Mouse (Mus musculus) stomach, embryonic 14.5 days (tissue): ENCODE measurements at regions not wholly inside any gene's neighbourhood (a gene's known extent, or its start where the extent isn't known, plus 50 kb on each side); places are given as distances from the start of the nearest gene placed in this dataset.
"Not testable (repeated sequence)": the region's sequence is repeated elsewhere in the genome, so short reads cannot be mapped to it uniquely, and the experiment has no call there.

Source experiments
- ATAC-seq: fragments of 200-750 bp; cut with Nextera tagmentation; 2 replicates; pipeline ENCODE4 v1.8.0; 2017; ENCODE audit warnings: low read depth, moderate TSS enrichment; ENCODE audit not compliant: insufficient number of reproducible peaks, insufficient read depth, low FRiP score
- H3K27ac ChIP-seq: fragments of 300-500 bp; sonication (generic); 2 replicates; pipeline ENCODE4 v1.5.1; 2014; ENCODE audit warnings: mild to moderate bottlenecking, low read length, moderate library complexity, mixed read lengths
- H3K27me3 ChIP-seq: fragments of 300-500 bp; sonication (generic); 2 replicates; pipeline ENCODE4 v1.6.1; 2014; ENCODE audit warnings: low read length, control low read depth, mixed read lengths; ENCODE audit not compliant: control insufficient read depth, insufficient read depth
- H3K36me3 ChIP-seq: fragments of 300-500 bp; sonication (generic); 2 replicates; pipeline ENCODE4 v1.6.1; 2014; ENCODE audit warnings: mild to moderate bottlenecking, control low read depth, low read length, moderate library complexity, mixed read lengths; ENCODE audit not compliant: control insufficient read depth, insufficient read depth
- H3K4me1 ChIP-seq: fragments of 300-500 bp; sonication (generic); 2 replicates; pipeline ENCODE4 v1.6.1; 2014; ENCODE audit warnings: low read length, control low read depth, mixed read lengths; ENCODE audit not compliant: control insufficient read depth, insufficient read depth
- H3K4me2 ChIP-seq: fragments of 300-500 bp; sonication (generic); replicated peaks from 2 replicates; pipeline ENCODE4 v1.6.1; 2014; ENCODE audit warnings: low read depth, low read length, control low read depth
- H3K4me3 ChIP-seq: fragments of 300-500 bp; sonication (generic); 2 replicates; pipeline ENCODE4 v1.5.1; 2014; ENCODE audit warnings: low read depth, low read length, control low read depth
- H3K9ac ChIP-seq: fragments of 300-500 bp; sonication (generic); replicated peaks from 2 replicates; pipeline ENCODE4 v1.6.1; 2014; ENCODE audit warnings: low read depth, mild to moderate bottlenecking, control low read depth, low read length, moderate library complexity, mixed read lengths
- H3K9me3 ChIP-seq: fragments of 300-500 bp; sonication (generic); 2 replicates; pipeline ENCODE4 v1.6.1; 2016; ENCODE audit warnings: low read depth, low read length, control low read depth; ENCODE audit not compliant: control insufficient read depth
- whole genome bisulfite sequencing: fragments of 180-500 bp; shearing (Covaris S2); extraction: QIAGEN DNeasy Blood & Tissue Kit; methylation state at CpG from one replicate; pipeline ENCODE4 v1.1.7; 2014; 5-methylcytosine and 5-hydroxymethylcytosine counted together

- Histone ChIP-seq H3K4me1 (no peaks in the 10 kb centered on the region), H3K27me3 (no peaks in the 10 kb centered on the region), H3K4me2 (no peak overlapping the region), H3K9me3 (peaks cover 5% of the 10 kb centered on the region), H3K4me3 (no peak overlapping the region), H3K9ac (no peak overlapping the region), H3K36me3 (no peaks in the 10 kb centered on the region), H3K27ac (no peak overlapping the region)
- no peak for ATAC-seq
- 68% methylated on average over 3 of the region's 3 CpGs for WGBS
These were observed 126.1 kb upstream of the Stt3b start for GRCm38 (mm10) chr9:115436301-115436700.

GRCm38 (mm10) chr9:115438234-115438633, 128.0 kb upstream of the Stt3b start:
- H3K27me3 ChIP-seq, H3K36me3 ChIP-seq: not testable (repeated sequence)
- WGBS: 96% methylated on average over 22 of the region's 22 CpGs

DNA sequence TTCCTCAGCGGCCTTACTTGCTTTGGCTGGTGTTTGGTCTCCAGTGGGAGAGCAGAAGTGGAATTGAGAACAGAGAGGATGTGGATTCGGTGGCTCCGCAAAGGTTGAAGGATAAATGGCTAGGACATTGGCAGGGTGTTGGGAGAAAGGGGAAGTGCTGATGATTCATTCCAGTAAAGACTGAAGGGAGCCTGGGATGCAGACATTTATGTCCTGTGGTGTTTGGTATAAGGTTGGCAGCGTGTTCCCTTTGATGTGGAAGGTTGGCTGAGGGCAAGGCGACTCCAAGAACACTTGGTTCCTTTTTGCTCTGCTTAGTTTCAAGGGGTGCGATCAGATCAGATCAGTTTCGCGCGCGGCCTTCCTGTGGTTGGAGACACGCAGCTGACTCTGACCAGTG, 136.5 kb upstream of the Stt3b start:
- ATAC-seq: no peak
- Histone ChIP-seq H3K9ac (no peak overlapping the region), H3K4me2 (no peak overlapping the region), H3K9me3 (no peaks in the 10 kb centered on the region), H3K4me3 (no peak overlapping the region), H3K27ac (no peak overlapping the region), H3K4me1 (no peaks in the 10 kb centered on the region), H3K27me3 (no peaks in the 10 kb centered on the region), H3K36me3 (no peaks in the 10 kb centered on the region)
- 82% methylated on average over 11 of the region's 11 CpGs for WGBS

More at GRCm38 (mm10) chr9:115438234-115438633, 128.0 kb upstream of the Stt3b start:
- not testable (repeated sequence) for ATAC-seq, H3K9ac ChIP-seq, H3K4me1 ChIP-seq, H3K4me2 ChIP-seq, H3K4me3 ChIP-seq, H3K9me3 ChIP-seq, H3K27ac ChIP-seq

DNA sequence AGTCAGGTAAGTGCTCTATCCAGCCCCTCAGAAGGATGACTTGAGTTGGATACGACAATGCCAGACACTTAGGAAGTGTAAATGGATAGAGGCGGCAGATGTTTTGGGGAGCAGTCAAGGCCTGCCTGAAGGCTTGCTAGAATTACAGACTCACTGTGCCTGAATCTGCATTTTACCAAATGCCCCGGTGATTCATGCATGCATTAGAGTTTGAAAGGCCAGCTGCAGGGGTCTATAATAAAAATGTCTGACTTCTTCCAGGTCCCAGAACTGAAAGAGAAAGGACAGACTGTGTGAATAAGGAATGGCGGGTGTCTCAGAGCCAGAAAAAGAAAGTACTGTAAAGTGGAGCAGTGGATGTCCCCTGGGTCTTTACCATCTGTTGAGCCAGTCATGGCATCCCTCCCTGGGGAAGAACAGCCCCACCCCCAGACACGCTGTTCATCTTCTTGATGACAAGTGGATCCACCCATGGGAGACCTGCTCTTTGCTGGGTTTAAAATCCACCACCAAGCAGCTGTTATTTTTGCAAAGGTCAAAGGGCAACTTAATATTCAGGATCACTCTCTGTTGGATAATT, 140.6 kb upstream of the Stt3b start:
- no peak overlapping the region for H3K4me2 ChIP-seq
- WGBS: 79% methylated on average over 5 of the region's 5 CpGs

GRCm38 (mm10) chr9:115454771-115455170, 144.6 kb upstream of the Stt3b start:
- Histone ChIP-seq H3K4me3 (no peak overlapping the region), H3K9ac (no peak overlapping the region), H3K27ac (no peak overlapping the region), H3K27me3 (no peaks in the 10 kb centered on the region), H3K4me1 (no peaks in the 10 kb centered on the region), H3K4me2 (no peak overlapping the region), H3K36me3 (no peaks in the 10 kb centered on the region), H3K9me3 (no peaks in the 10 kb centered on the region)
- 78% methylated on average over 7 of the region's 7 CpGs for WGBS
- no peak for ATAC-seq

More for the DNA sequence above, 140.6 kb upstream of the Stt3b start:
- Histone ChIP-seq H3K9me3 (no peaks in the 10 kb centered on the region), H3K4me3 (no peak overlapping the region), H3K27ac (no peak overlapping the region), H3K27me3 (no peaks in the 10 kb centered on the region), H3K4me1 (no peaks in the 10 kb centered on the region), H3K9ac (no peak overlapping the region), H3K36me3 (no peaks in the 10 kb centered on the region)
- ATAC-seq: no peak

DNA sequence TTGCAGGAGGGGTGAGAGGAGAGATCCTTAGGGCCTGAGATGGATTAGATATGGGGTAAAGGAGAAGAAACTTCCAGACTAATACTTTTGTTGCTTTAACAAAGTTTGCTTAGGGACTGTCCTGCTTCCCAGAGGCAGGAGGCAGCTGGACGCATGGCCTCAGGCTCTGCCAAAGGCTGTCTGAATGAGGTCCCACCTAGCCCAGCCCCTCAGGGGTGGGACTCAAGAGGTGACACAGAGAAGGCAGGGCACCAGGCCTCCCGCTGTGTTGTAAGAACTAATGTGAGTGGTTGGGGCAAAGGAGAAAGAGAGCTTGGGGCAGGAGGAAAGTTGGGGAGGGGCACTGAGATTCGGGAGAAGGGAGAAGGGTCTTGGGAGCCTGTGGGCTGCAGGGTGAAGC, 145.9 kb upstream of the Stt3b start:
- H3K27me3 ChIP-seq: no peaks in the 10 kb centered on the region
- WGBS: 38% methylated on average over 3 of the region's 3 CpGs
- H3K4me1 ChIP-seq: no peaks in the 10 kb centered on the region
- H3K4me3 ChIP-seq: no peak overlapping the region
- H3K4me2 ChIP-seq: no peak overlapping the region
- no peaks in the 10 kb centered on the region for H3K9me3 ChIP-seq
- no peak for ATAC-seq
- no peak overlapping the region for H3K27ac ChIP-seq
- no peaks in the 10 kb centered on the region for H3K36me3 ChIP-seq
- no peak overlapping the region for H3K9ac ChIP-seq

DNA sequence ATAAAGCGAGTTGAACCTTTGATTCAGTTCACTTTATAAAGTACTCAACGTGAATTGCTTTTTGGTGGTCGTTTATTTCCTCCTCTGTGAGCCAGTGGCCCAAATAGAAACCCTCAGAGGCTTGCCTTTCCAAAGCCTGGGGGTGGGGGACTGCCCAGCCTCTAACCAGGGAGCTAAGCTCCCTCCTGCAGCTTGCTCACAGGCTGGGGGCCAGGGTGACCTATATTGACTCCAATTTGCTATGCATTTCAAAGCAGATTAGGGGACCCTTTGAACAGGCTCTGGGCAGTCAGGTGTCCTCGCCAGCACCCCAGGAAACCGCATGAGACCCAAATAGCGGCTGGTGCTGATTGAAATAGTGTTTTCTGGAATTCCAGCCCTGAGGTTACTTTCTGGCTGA, 146.4 kb upstream of the Stt3b start:
- H3K9me3 ChIP-seq: no peaks in the 10 kb centered on the region
- H3K4me2 ChIP-seq: no peak overlapping the region
- H3K4me1 ChIP-seq: no peaks in the 10 kb centered on the region
- H3K36me3 ChIP-seq: no peaks in the 10 kb centered on the region
- H3K27ac ChIP-seq: no peak overlapping the region
- no peak overlapping the region for H3K4me3 ChIP-seq
- no peak overlapping the region for H3K9ac ChIP-seq
- WGBS: 39% methylated on average over 6 of the region's 6 CpGs
- no peak for ATAC-seq
- H3K27me3 ChIP-seq: no peaks in the 10 kb centered on the region

- no peaks in the 10 kb centered on the region for H3K36me3 ChIP-seq
- no peak for ATAC-seq
- H3K27ac ChIP-seq: no peak overlapping the region
- H3K4me2 ChIP-seq: no peak overlapping the region
- no peaks in the 10 kb centered on the region for H3K27me3 ChIP-seq
- H3K9ac ChIP-seq: no peak overlapping the region
- no peaks in the 10 kb centered on the region for H3K9me3 ChIP-seq
- H3K4me3 ChIP-seq: no peak overlapping the region
- H3K4me1 ChIP-seq: no peaks in the 10 kb centered on the region
- WGBS: 71% methylated on average over 21 of the region's 21 CpGs
These were observed 147.9 kb upstream of the Stt3b start for GRCm38 (mm10) chr9:115457889-115458710.
